Mouse (Mus musculus): ENCODE measurements around the gene Hat1. TPM values are rescaled to one million over a fixed set of nuclear protein-coding genes. Genes with fewer than 3 reads are reported as not detected.

Gene Hat1
- total and polyA plus RNA-seq, 3 experiments, result 91.6 to 292 (median 167) TPM

- dilution Hi-C loops (cut with MboI; ENCODE audit: extremely low pct_ligation_motif_present, extremely low pct_unique_long_range_greater_than_20kb, low sequenced_read_pairs), result no loop called here
- peaks cover 21 to 63% of the 10 kb centered on the region in 2 experiments for H3K36me3 ChIP-seq (replicated peaks in 1 of 2; ENCODE audit: control insufficient read depth in 1 of 2, insufficient read depth in 1 of 2, low read length in 1 of 2)
- H3K27ac ChIP-seq (ENCODE audit: insufficient read depth, low read depth), result no peak overlapping the region
Observed at GRCm38 (mm10) chr2:71419408-71419807, 30.6 kb downstream of the Hat1 start.

GRCm38 (mm10) chr2:71420895-71421425 is 32.2 kb downstream of the Hat1 start:
- Histone ChIP-seq H3K36me3 (replicated peaks in 1 of 2; ENCODE audit: control insufficient read depth in 1 of 2, insufficient read depth in 1 of 2, low read length in 1 of 2) (peaks cover 23 to 65% of the 10 kb centered on the region in 2 experiments), H3K4me3 (replicated peaks in 1 of 3; ENCODE audit: low read depth in 2 of 3, low read length in 2 of 3, poor library complexity in 1 of 3) (no peak overlapping the region), H3K79me2 (replicated peaks; ENCODE audit: control insufficient read depth, extremely low read depth, insufficient read depth, poor library complexity, severe bottlenecking) (no peaks in the 10 kb centered on the region), H3K4me1 (ENCODE audit: control insufficient read depth in 1 of 2, insufficient read depth in 2 of 2) (no peaks in the 10 kb centered on the region), H3K4me2 (ENCODE audit: insufficient read depth, low read depth, poor library complexity, severe bottlenecking) (no peak overlapping the region), H3K9me3 (replicated peaks; ENCODE audit: low read length) (no peaks in the 10 kb centered on the region), H3K9ac (ENCODE audit: insufficient read depth, low read depth) (no peak overlapping the region), H3K27ac (ENCODE audit: insufficient read depth, low read depth) (no peak overlapping the region), H3K27me3 (replicated peaks) (no peaks in the 10 kb centered on the region)
- TF ChIP-seq ZNF384 (IDR thresholded peaks at IDR 0.05; ENCODE audit: low read depth, low read length) (no peak), USF1 (IDR thresholded peaks at IDR 0.05; ENCODE audit: low read depth, low read length) (no peak), IRF4 (IDR thresholded peaks at IDR 0.05; ENCODE audit: low read depth, low read length) (no peak), JUND (conservative IDR thresholded peaks at IDR 0.05; ENCODE audit: low read depth, low read length) (no peak)
- in situ Hi-C loops (cut with MboI; ENCODE audit: low pct_ligation_motif_present, low pct_unique_long_range_greater_than_20kb, low sequenced_read_pairs), result no loop called here
- dilution Hi-C loops (cut with MboI; ENCODE audit: extremely low pct_ligation_motif_present, extremely low pct_unique_long_range_greater_than_20kb, low sequenced_read_pairs), result no loop called here
- no peak for DNase-seq (ENCODE audit: extremely low read depth)

More at GRCm38 (mm10) chr2:71419408-71419807, 30.6 kb downstream of the Hat1 start:
- no peak for TF ChIP-seq CHD2 (IDR thresholded peaks at IDR 0.05; ENCODE audit: low read length)
- TF ChIP-seq GABPA (IDR thresholded peaks at IDR 0.05; ENCODE audit: insufficient replicate concordance, low read depth, low read length), result no peak
- no peak for TF ChIP-seq KAT2A (IDR thresholded peaks at IDR 0.05; ENCODE audit: insufficient replicate concordance, low read length)
- no peak for TF ChIP-seq SIN3A (IDR thresholded peaks at IDR 0.05; ENCODE audit: low read length)
- TF ChIP-seq MXI1 (IDR thresholded peaks at IDR 0.05; ENCODE audit: low read depth, low read length), result no peak
- no peak for TF ChIP-seq ZC3H11A (IDR thresholded peaks at IDR 0.05; ENCODE audit: low read depth, low read length)
- TF ChIP-seq PAX5 (IDR thresholded peaks at IDR 0.05; ENCODE audit: low read length), result no peak
- TF ChIP-seq TCF12 (IDR thresholded peaks at IDR 0.05; ENCODE audit: low read depth, low read length), result no peak
- TF ChIP-seq BHLHE40 (IDR thresholded peaks at IDR 0.05; ENCODE audit: low read depth, low read length), result no peak
- TF ChIP-seq ZKSCAN1 (IDR thresholded peaks at IDR 0.05; ENCODE audit: borderline replicate concordance, low read depth, low read length), result no peak
- no peak for TF ChIP-seq MAFK (IDR thresholded peaks at IDR 0.05; ENCODE audit: insufficient replicate concordance, low read length)
- H3K9ac ChIP-seq (ENCODE audit: insufficient read depth, low read depth), result no peak overlapping the region
- in situ Hi-C loops (cut with MboI; ENCODE audit: low pct_ligation_motif_present, low pct_unique_long_range_greater_than_20kb, low sequenced_read_pairs), result no loop called here
- DNase-seq (ENCODE audit: extremely low read depth), result no peak
- no peaks in the 10 kb centered on the region for H3K79me2 ChIP-seq (replicated peaks; ENCODE audit: control insufficient read depth, extremely low read depth, insufficient read depth, poor library complexity, severe bottlenecking)
- H3K4me1 ChIP-seq (ENCODE audit: control insufficient read depth in 1 of 2, insufficient read depth in 2 of 2), result no peaks in the 10 kb centered on the region
- no peaks in the 10 kb centered on the region for H3K9me3 ChIP-seq (replicated peaks; ENCODE audit: low read length)
- no peak overlapping the region for H3K4me3 ChIP-seq (replicated peaks in 1 of 3; ENCODE audit: low read depth in 2 of 3, low read length in 2 of 3, poor library complexity in 1 of 3)
- no peak overlapping the region for H3K4me2 ChIP-seq (ENCODE audit: insufficient read depth, low read depth, poor library complexity, severe bottlenecking)
- no peaks in the 10 kb centered on the region for H3K27me3 ChIP-seq (replicated peaks)
